Mouse (Mus musculus) limb, embryonic 13.5 days (tissue): ENCODE measurements around the gene Pigr. TPM values are rescaled to one million over a fixed set of nuclear protein-coding genes. Genes with fewer than 3 reads are reported as not detected.

ENCODE experiments used
- ATAC-seq: fragments of 200-750 bp; cut with Nextera tagmentation; 2 replicates; pipeline ENCODE4 v1.8.0; 2017; ENCODE audit warnings: low read depth, moderate number of reproducible peaks, moderate TSS enrichment; ENCODE audit not compliant: low FRiP score
- H3K27ac ChIP-seq: fragments of 300-500 bp; sonication (generic); 2 replicates; pipeline ENCODE4 v1.5.1; 2015; ENCODE audit warnings: inconsistent platforms, mild to moderate bottlenecking, moderate library complexity
- H3K27me3 ChIP-seq: fragments of 300-500 bp; sonication (generic); 2 replicates; pipeline ENCODE4 v1.6.1; 2015; ENCODE audit warnings: mild to moderate bottlenecking, inconsistent platforms
- H3K36me3 ChIP-seq: fragments of 300-500 bp; sonication (generic); 2 replicates; pipeline ENCODE4 v1.6.1; 2015; ENCODE audit warnings: inconsistent platforms, mild to moderate bottlenecking, moderate library complexity
- H3K4me1 ChIP-seq: fragments of 300-500 bp; sonication (generic); 2 replicates; pipeline ENCODE4 v1.6.1; 2015; ENCODE audit warnings: inconsistent platforms
- H3K4me2 ChIP-seq: fragments of 300-500 bp; sonication (generic); replicated peaks from 2 replicates; pipeline ENCODE4 v1.6.1; 2015; ENCODE audit warnings: inconsistent platforms, mild to moderate bottlenecking, moderate library complexity
- H3K4me3 ChIP-seq: fragments of 300-500 bp; sonication (generic); 2 replicates; pipeline ENCODE4 v1.5.1; 2015; ENCODE audit warnings: moderate library complexity, mild to moderate bottlenecking, inconsistent platforms
- H3K9ac ChIP-seq: fragments of 300-500 bp; sonication (generic); 2 replicates; pipeline ENCODE4 v1.6.1; 2015; ENCODE audit warnings: mild to moderate bottlenecking, inconsistent platforms
- H3K9me3 ChIP-seq: fragments of 300-500 bp; sonication (generic); 2 replicates; pipeline ENCODE4 v1.6.1; 2016; ENCODE audit warnings: inconsistent platforms
- WGBS: fragments of 180-500 bp; shearing (Covaris S2); methylation state at CpG from one replicate; pipeline ENCODE4 v1.1.7; 2015; 5-methylcytosine and 5-hydroxymethylcytosine counted together
- polyA plus RNA-seq: library from polyadenylated mRNA; unstranded; fragments of >200 nt; fragmentation: Nextera tagmentation; extraction: Ambion mirVana; gene quantifications from 2 replicates; pipeline ENCODE4 v1.2.1, GENCODE M21; 2015

The Pigr gene
- not detected in 2 replicates for polyA plus RNA-seq

- WGBS = 82% methylated on average over 5 of the region's 5 CpGs
- H3K4me1 ChIP-seq = no peaks in the 10 kb centered on the region
Observed at GRCm38 (mm10) chr1:130826448-130826847, at the start of gene Pigr. Pigr (plus strand) TSS chr1:130826684.

GRCm38 (mm10) chr1:130779867-130780266, 46.6 kb upstream of the Pigr start:
- Histone ChIP-seq H3K9ac (no peak overlapping the region), H3K9me3 (no peaks in the 10 kb centered on the region), H3K4me1 (no peaks in the 10 kb centered on the region), H3K27ac (no peak overlapping the region), H3K27me3 (no peaks in the 10 kb centered on the region), H3K4me2 (no peak overlapping the region), H3K4me3 (no peak overlapping the region), H3K36me3 (no peaks in the 10 kb centered on the region)
- ATAC-seq = no peak
- whole genome bisulfite sequencing = 89% methylated on average over 3 of the region's 3 CpGs

More at GRCm38 (mm10) chr1:130826448-130826847, at the start of gene Pigr:
- Histone ChIP-seq H3K27ac (no peak within 1 kb of the TSS), H3K36me3 (no peaks in the 10 kb centered on the region), H3K9ac (no peak within 1 kb of the TSS), H3K4me3 (no peak within 1 kb of the TSS), H3K27me3 (no peaks in the 10 kb centered on the region), H3K9me3 (no peaks in the 10 kb centered on the region), H3K4me2 (no peak within 1 kb of the TSS)
- ATAC-seq = no peak

GRCm38 (mm10) chr1:130784054-130784453, 42.4 kb upstream of the Pigr start:
- H3K4me1 ChIP-seq = no peaks in the 10 kb centered on the region

GRCm38 (mm10) chr1:130787001-130787400, 39.5 kb upstream of the Pigr start:
- H3K36me3 ChIP-seq = no peaks in the 10 kb centered on the region
- no peak overlapping the region for H3K9ac ChIP-seq
- ATAC-seq = no peak
- no peaks in the 10 kb centered on the region; the same call in 1 of the 2 replicates for H3K27me3 ChIP-seq
- H3K4me3 ChIP-seq = no peak overlapping the region
- H3K4me2 ChIP-seq = no peak overlapping the region
- peaks cover 1% of the 10 kb centered on the region; the same call in 1 of the 2 replicates for H3K9me3 ChIP-seq
- no peak overlapping the region for H3K27ac ChIP-seq
- 44% methylated on average over 4 of the region's 4 CpGs for WGBS
- no peaks in the 10 kb centered on the region for H3K4me1 ChIP-seq

More at GRCm38 (mm10) chr1:130784054-130784453, 42.4 kb upstream of the Pigr start:
- H3K4me2 ChIP-seq = no peak overlapping the region
- H3K9me3 ChIP-seq = no peaks in the 10 kb centered on the region
- H3K9ac ChIP-seq = no peak overlapping the region
- no peak overlapping the region for H3K27ac ChIP-seq
- H3K4me3 ChIP-seq = no peak overlapping the region
- H3K36me3 ChIP-seq = no peaks in the 10 kb centered on the region
- H3K27me3 ChIP-seq = no peaks in the 10 kb centered on the region; the same call in 1 of the 2 replicates
- WGBS = 25% methylated on average over 4 of the region's 4 CpGs
- ATAC-seq = no peak

GRCm38 (mm10) chr1:130789512-130790451, 36.7 kb upstream of the Pigr start:
- H3K4me1 ChIP-seq = no peaks in the 10 kb centered on the region
- no peak for ATAC-seq
- WGBS = 58% methylated on average over 3 of the region's 3 CpGs

GRCm38 (mm10) chr1:130795331-130795730, 31.2 kb upstream of the Pigr start:
- Histone ChIP-seq H3K9me3 (peaks cover 3% of the 10 kb centered on the region; the same call in 1 of the 2 replicates), H3K4me1 (no peaks in the 10 kb centered on the region), H3K27ac (no peak overlapping the region), H3K9ac (no peak overlapping the region), H3K36me3 (no peaks in the 10 kb centered on the region), H3K4me3 (no peak overlapping the region), H3K27me3 (no peaks in the 10 kb centered on the region), H3K4me2 (no peak overlapping the region)
- 78% methylated on average over 2 of the region's 2 CpGs for whole genome bisulfite sequencing
- ATAC-seq = no peak

More at GRCm38 (mm10) chr1:130789512-130790451, 36.7 kb upstream of the Pigr start:
- Histone ChIP-seq H3K27me3 (no peaks in the 10 kb centered on the region; the same call in 1 of the 2 replicates), H3K36me3 (no peaks in the 10 kb centered on the region), H3K4me2 (no peak overlapping the region), H3K9me3 (peaks cover 3% of the 10 kb centered on the region; the same call in 1 of the 2 replicates), H3K9ac (no peak overlapping the region), H3K4me3 (no peak overlapping the region), H3K27ac (no peak overlapping the region)

GRCm38 (mm10) chr1:130796967-130797684, 29.4 kb upstream of the Pigr start:
- H3K4me2 ChIP-seq = no peak overlapping the region
- no peak overlapping the region for H3K27ac ChIP-seq
- no peaks in the 10 kb centered on the region for H3K27me3 ChIP-seq
- H3K4me1 ChIP-seq = no peaks in the 10 kb centered on the region
- H3K9ac ChIP-seq = no peak overlapping the region
- H3K4me3 ChIP-seq = no peak overlapping the region
- H3K36me3 ChIP-seq = no peaks in the 10 kb centered on the region
- WGBS = 75% methylated on average over 8 of the region's 8 CpGs
- H3K9me3 ChIP-seq = peaks cover under 1% of the 10 kb centered on the region; the same call in 1 of the 2 replicates
- ATAC-seq = no peak

GRCm38 (mm10) chr1:130798037-130798436, 28.4 kb upstream of the Pigr start:
- Histone ChIP-seq H3K4me3 (no peak overlapping the region), H3K9me3 (no peaks in the 10 kb centered on the region), H3K9ac (no peak overlapping the region), H3K27me3 (no peaks in the 10 kb centered on the region), H3K27ac (no peak overlapping the region), H3K4me1 (no peaks in the 10 kb centered on the region), H3K36me3 (no peaks in the 10 kb centered on the region), H3K4me2 (no peak overlapping the region)
- 56% methylated on average over 6 of the region's 6 CpGs for WGBS
- no peak for ATAC-seq

- WGBS = 46% methylated on average over 3 of the region's 3 CpGs
- Histone ChIP-seq H3K4me1 (no peaks in the 10 kb centered on the region), H3K9ac (no peak overlapping the region), H3K36me3 (no peaks in the 10 kb centered on the region), H3K27me3 (no peaks in the 10 kb centered on the region), H3K4me3 (no peak overlapping the region), H3K9me3 (no peaks in the 10 kb centered on the region), H3K27ac (no peak overlapping the region), H3K4me2 (no peak overlapping the region)
- ATAC-seq = no peak
Observed at GRCm38 (mm10) chr1:130798551-130798950, 27.9 kb upstream of the Pigr start.

GRCm38 (mm10) chr1:130799399-130799798, 27.1 kb upstream of the Pigr start:
- WGBS = 84% methylated on average over 2 of the region's 2 CpGs
- H3K27ac ChIP-seq = no peak overlapping the region
- no peak overlapping the region for H3K9ac ChIP-seq
- H3K36me3 ChIP-seq = no peaks in the 10 kb centered on the region
- H3K4me1 ChIP-seq = no peaks in the 10 kb centered on the region
- H3K9me3 ChIP-seq = no peaks in the 10 kb centered on the region
- ATAC-seq = no peak
- H3K4me3 ChIP-seq = no peak overlapping the region
- H3K27me3 ChIP-seq = no peaks in the 10 kb centered on the region
- no peak overlapping the region for H3K4me2 ChIP-seq

GRCm38 (mm10) chr1:130800602-130801001, 25.9 kb upstream of the Pigr start, which contains the start of gene Fcamr:
Fcamr (plus strand) TSS chr1:130800902.
- Histone ChIP-seq H3K4me1 (no peaks in the 10 kb centered on the region), H3K4me3 (no peak within 1 kb of the TSS), H3K9ac (no peak within 1 kb of the TSS), H3K4me2 (no peak within 1 kb of the TSS), H3K36me3 (no peaks in the 10 kb centered on the region), H3K27me3 (no peaks in the 10 kb centered on the region), H3K9me3 (no peaks in the 10 kb centered on the region), H3K27ac (no peak within 1 kb of the TSS)
- WGBS = 87% methylated on average over 8 of the region's 8 CpGs
- no peak for ATAC-seq

GRCm38 (mm10) chr1:130801511-130801910, 25.0 kb upstream of the Pigr start:
- H3K27me3 ChIP-seq = no peaks in the 10 kb centered on the region
- ATAC-seq = no peak
- H3K27ac ChIP-seq = no peak overlapping the region
- H3K4me3 ChIP-seq = no peak overlapping the region
- H3K4me1 ChIP-seq = no peaks in the 10 kb centered on the region
- H3K4me2 ChIP-seq = no peak overlapping the region
- WGBS = 72% methylated on average over 2 of the region's 2 CpGs
- no peak overlapping the region for H3K9ac ChIP-seq
- no peaks in the 10 kb centered on the region for H3K9me3 ChIP-seq
- H3K36me3 ChIP-seq = no peaks in the 10 kb centered on the region
